In the genomic region with DNA sequence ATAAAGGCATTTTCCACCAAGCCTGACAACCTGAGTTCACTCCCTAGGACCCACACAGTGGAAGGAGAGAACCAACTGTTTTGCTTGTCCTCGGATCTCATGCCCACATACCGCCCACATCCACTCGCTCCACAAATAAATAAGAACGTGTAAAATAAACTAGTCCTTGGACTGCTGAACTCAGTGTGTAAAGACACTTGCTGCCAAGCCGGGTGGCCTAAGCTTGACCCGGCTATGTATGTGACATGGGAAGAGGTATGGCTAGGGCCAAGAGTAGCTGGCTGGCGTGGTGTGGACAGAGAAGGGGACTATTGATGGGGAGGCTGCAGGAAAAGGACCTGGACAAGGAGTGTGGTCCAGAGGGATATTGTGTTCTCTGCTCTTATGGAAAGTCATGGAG, we compare ENCODE assay signal across 24 mouse cellular contexts.
"Had no signal": no experiment of that assay in that cellular context is flagged by ENCODE, and none has a peak within 500 bp of the region (broad histone marks: within the 10 kb centered on the region; RNA-seq: fewer than 3 reads in every experiment).

No protein-coding gene starts in this region.

- H3K36me3 ChIP-seq: heart, embryonic 13.5 days; heart, embryonic 15.5 days; hindbrain, embryonic 13.5 days; hindbrain, embryonic 15.5 days; kidney, embryonic 15.5 days; limb, embryonic 10.5 days; limb, embryonic 12.5 days; liver, embryonic 13.5 days had no signal

- H3K27ac ChIP-seq: heart, adult 2 months; heart, embryonic 13.5 days; heart, embryonic 15.5 days; hindbrain, embryonic 13.5 days; hindbrain, embryonic 15.5 days; hindbrain, postnatal 0 days; kidney, embryonic 15.5 days; kidney, postnatal 0 days; left cerebral cortex, adult 2 months; limb, embryonic 10.5 days; limb, embryonic 12.5 days; liver, embryonic 13.5 days had no signal

- H3K4me2 ChIP-seq: heart, embryonic 11.5 days; heart, embryonic 13.5 days; heart, embryonic 15.5 days; hindbrain, embryonic 13.5 days; hindbrain, embryonic 15.5 days; kidney, embryonic 15.5 days; limb, embryonic 12.5 days; liver, embryonic 13.5 days had no signal

- DNase-seq: gastrocnemius, postnatal 14 days; gastrocnemius, postnatal 36 days; heart, adult 11 months; heart, adult 2 months; heart, postnatal 14 days; heart, postnatal 36 days; kidney, adult 11 months; kidney, adult 2 months; kidney, adult 9 months; kidney, postnatal 14 days; kidney, postnatal 36 days; liver, embryonic 13.5 days had no signal

- H3K4me3 ChIP-seq: heart, adult 2 months; heart, embryonic 13.5 days; heart, embryonic 15.5 days; hindbrain, embryonic 13.5 days; hindbrain, embryonic 15.5 days; kidney, embryonic 15.5 days; left cerebral cortex, adult 2 months; limb, embryonic 10.5 days; limb, embryonic 12.5 days; liver, embryonic 13.5 days had no signal

- H3K4me1 ChIP-seq: heart, embryonic 13.5 days; heart, embryonic 15.5 days; hindbrain, embryonic 13.5 days; hindbrain, embryonic 15.5 days; limb, embryonic 10.5 days; limb, embryonic 12.5 days had no signal

- H3K9ac ChIP-seq: heart, embryonic 13.5 days; heart, embryonic 15.5 days; hindbrain, embryonic 13.5 days; hindbrain, embryonic 15.5 days; kidney, embryonic 15.5 days; limb, embryonic 12.5 days; liver, embryonic 13.5 days had no signal

- ATAC-seq: hindbrain, postnatal 0 days; intestine, embryonic 16.5 days had no signal

- H3K27me3 ChIP-seq: heart, embryonic 13.5 days; heart, embryonic 15.5 days; hindbrain, embryonic 13.5 days; hindbrain, embryonic 15.5 days; kidney, embryonic 15.5 days; limb, embryonic 12.5 days; liver, embryonic 13.5 days had no signal

- H3K9me3 ChIP-seq: heart, embryonic 13.5 days; heart, embryonic 15.5 days; hindbrain, embryonic 13.5 days; hindbrain, embryonic 15.5 days; kidney, embryonic 15.5 days; limb, embryonic 10.5 days; limb, embryonic 12.5 days; liver, embryonic 13.5 days had no signal
